Mouse (Mus musculus) heart, adult 2 months (tissue): Measurements from ENCODE around the gene Drosha. TPM values are rescaled to one million over a fixed set of nuclear protein-coding genes. Genes with fewer than 3 reads are reported as not detected.

Experiments used
- DNase-seq, 2 experiments: peaks; one replicate each; pipeline ENCODE4 v3.0.0; 2021
- H3K27ac ChIP-seq: fragments of 200-600 bp; 2 replicates; pipeline ENCODE4 v1.8.1; 2022
- H3K27me3 ChIP-seq: fragments of 200-500 bp; 2 replicates; pipeline ENCODE4 v1.6.1; 2012; ENCODE audit warnings: mild to moderate bottlenecking, low read length, inconsistent platforms, mixed read lengths; ENCODE audit not compliant: control insufficient read depth, insufficient read depth
- H3K36me3 ChIP-seq: fragments of 200-500 bp; 2 replicates; pipeline ENCODE4 v1.6.1; 2012; ENCODE audit warnings: low read length, inconsistent platforms; ENCODE audit not compliant: control insufficient read depth, insufficient read depth
- H3K4me1 ChIP-seq: fragments of 200-500 bp; 2 replicates; pipeline ENCODE4 v1.6.1; 2011; ENCODE audit warnings: low read length; ENCODE audit not compliant: control insufficient read depth, insufficient read depth
- H3K4me3 ChIP-seq: fragments of 200-600 bp; 2 replicates; pipeline ENCODE4 v1.8.1; 2022
- H3K79me2 ChIP-seq: fragments of 200-500 bp; replicated peaks from 2 replicates; pipeline ENCODE4 v1.6.1; 2012; ENCODE audit warnings: mild to moderate bottlenecking, inconsistent platforms, low read length, moderate library complexity, mixed read lengths; ENCODE audit not compliant: control insufficient read depth, insufficient read depth
- H3K9ac ChIP-seq: fragments of 200-500 bp; 2 replicates; pipeline ENCODE4 v1.6.1; 2012; ENCODE audit warnings: low read depth, mild to moderate bottlenecking, control low read depth, inconsistent platforms, low read length, mixed read lengths
- CTCF ChIP-seq: fragments of 200-600 bp; IDR thresholded peaks from 2 replicates; pipeline ENCODE4 v1.8.1; 2022; ENCODE audit warnings: antibody characterized with exemption, mild to moderate bottlenecking, moderate library complexity
- EP300 ChIP-seq: fragments of 200-500 bp; IDR thresholded peaks from 2 replicates; pipeline ENCODE4 v1.6.1; 2011; ENCODE audit warnings: low read depth, low read length, control low read depth; ENCODE audit not compliant: insufficient read depth
- POLR2A ChIP-seq: fragments of 200-500 bp; IDR thresholded peaks from 2 replicates; pipeline ENCODE4 v1.6.1; 2011; ENCODE audit warnings: mild to moderate bottlenecking, low read depth, low read length, control low read depth; ENCODE audit not compliant: insufficient read depth
- WGBS: fragments of 180-500 bp; shearing (Covaris S2); methylation state at CpG from one replicate; pipeline ENCODE4 v1.1.7; 2018; 5-methylcytosine and 5-hydroxymethylcytosine counted together
- intact Hi-C: fragments of 180-260 bp; cut with DNase I; formaldehyde crosslinking; loops from one replicate; pipeline ENCODE4 v1.15.1; 2025
- microRNA-seq, 2 experiments: library from miRNA; unstranded; fragments of <30 nt; microRNA quantifications; one replicate each; pipeline ENCODE4 v1.2.0; 2021
- polyA plus RNA-seq: library from polyadenylated mRNA; depleted of rRNA; stranded (reverse); fragments of >200 nt; gene quantifications from 2 replicates; pipeline ENCODE4 v1.2.3, GENCODE M21; 2012; rRNA removed
- total RNA-seq, 2 experiments: library from RNA; stranded (reverse); gene quantifications; 2 replicates each; pipeline ENCODE4 v1.2.3; 2021

Drosha gene
- total and polyA plus RNA-seq, 3 experiments: 13.4 to 43.1 (median 37.8) TPM

DNA sequence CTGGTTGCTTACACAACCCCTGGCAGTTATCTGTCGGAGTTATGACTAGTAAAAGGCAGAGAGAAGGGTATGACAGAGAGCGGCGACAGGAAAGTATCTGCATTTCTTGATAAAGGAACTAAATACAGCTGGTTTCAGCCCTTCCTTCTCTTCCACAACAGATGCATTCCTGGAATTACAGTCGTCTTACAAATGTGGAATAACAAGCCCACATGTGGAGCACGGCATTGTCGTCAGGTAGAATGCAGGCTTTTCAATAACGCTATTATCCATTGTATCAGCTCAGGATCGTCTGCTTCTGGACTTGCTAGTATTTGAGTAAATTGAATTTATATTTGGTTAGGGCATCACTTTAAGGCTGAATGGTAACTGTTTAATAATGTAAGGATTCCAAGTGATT, 144.2 kb downstream of the Drosha start:
- Histone ChIP-seq H3K36me3 (no peaks in the 10 kb centered on the region), H3K27me3 (no peaks in the 10 kb centered on the region), H3K27ac (no peak overlapping the region), H3K4me1 (no peaks in the 10 kb centered on the region), H3K9ac (no peak overlapping the region), H3K79me2 (no peaks in the 10 kb centered on the region), H3K4me3 (no peak overlapping the region)
- whole genome bisulfite sequencing: 50% methylated on average over 8 of the region's 8 CpGs
- no peak for TF ChIP-seq CTCF
- no peak for TF ChIP-seq EP300
- no peak for DNase-seq
- intact Hi-C loops: no loop called here

DNA sequence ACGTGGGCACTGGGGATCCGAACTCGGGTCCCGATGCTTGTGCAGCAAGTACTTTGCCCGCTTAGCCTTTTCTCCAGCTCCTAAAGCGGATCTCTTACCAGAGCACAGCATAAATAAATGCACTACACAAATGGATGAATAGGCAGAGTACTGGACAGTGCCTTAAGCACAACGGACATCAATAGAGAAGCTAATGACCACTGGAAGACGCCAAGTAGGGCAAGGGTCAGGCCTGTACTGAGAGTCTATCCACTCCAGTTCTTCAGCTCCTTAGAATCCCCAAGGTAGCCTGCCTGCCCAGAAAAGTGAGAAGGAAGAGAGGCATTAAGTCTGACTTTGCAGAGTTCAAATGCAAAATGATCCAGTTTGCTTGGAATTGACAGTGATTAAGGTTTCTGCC, 147.8 kb downstream of the Drosha start:
- Histone ChIP-seq H3K4me1 (no peaks in the 10 kb centered on the region), H3K9ac (no peak overlapping the region), H3K79me2 (no peaks in the 10 kb centered on the region), H3K36me3 (no peaks in the 10 kb centered on the region), H3K27me3 (no peaks in the 10 kb centered on the region), H3K27ac (no peak overlapping the region), H3K4me3 (no peak overlapping the region)
- TF ChIP-seq CTCF: no peak
- TF ChIP-seq POLR2A: no peak
- no peak for TF ChIP-seq EP300
- intact Hi-C loops: no loop called here
- WGBS: 85% methylated on average over 8 of the region's 8 CpGs
- peak in 1 of 2 experiments; percentile 4 for DNase-seq

Small RNAs within 50 kb of the gene (microRNA-seq; reads per million reads assigned to microRNA genes)
- gene Gm47288: 0 reads per million in 2 experiments

Other genes with a start within 250 kb of the Drosha start
- 10 to 100 TPM; 78.9 to 83.9 TPM for gene Pdzd2, start 84.9 kb upstream of the Drosha start, total RNA-seq
- gene Pdzd2, start 84.9 kb upstream of the Drosha start, polyA plus RNA-seq: 15.0 and 25.0 TPM in 2 replicates
- gene 6030458C11Rik, start 166 bp upstream of the Drosha start, total RNA-seq: 10 to 100 TPM; 13.2 to 14.1 TPM
- 7.3 and 11.5 TPM in 2 replicates for gene 6030458C11Rik, start 166 bp upstream of the Drosha start, polyA plus RNA-seq